Mouse (Mus musculus) MEL (cell line): Measurements from ENCODE around the gene Camk1d. TPM values are rescaled to one million over a fixed set of nuclear protein-coding genes. Genes with fewer than 3 reads are reported as not detected.

Experiments used
- DNase-seq: peaks from one replicate; pipeline ENCODE4 v3.0.0; 2011; ENCODE audit warnings: low read depth, low spot score
- H3K27ac ChIP-seq: 2 replicates; pipeline ENCODE4 v1.5.1; 2012; ENCODE audit warnings: low read depth, mild to moderate bottlenecking, control low read depth, low read length, moderate library complexity; ENCODE audit not compliant: control insufficient read depth
- H3K27me3 ChIP-seq, 2 experiments: fragments of 150-350 bp in 1 of 2; sonication (generic) in 1 of 2; 2 replicates each; pipeline ENCODE4 v1.6.1; 2012; ENCODE audit warnings: low read length in 2 of 2, mild to moderate bottlenecking in 2 of 2, improper control_type of control experiment in 1 of 2, moderate library complexity in 1 of 2; ENCODE audit not compliant: insufficient read depth in 2 of 2, control insufficient read depth in 1 of 2
- H3K36me3 ChIP-seq, 2 experiments: 2 replicates each; pipeline ENCODE4 v1.6.1; 2012 to 2014; ENCODE audit warnings: low read length in 2 of 2, improper control_type of control experiment in 1 of 2, inconsistent platforms in 1 of 2, mild to moderate bottlenecking in 1 of 2; ENCODE audit not compliant: insufficient read depth in 2 of 2, control insufficient read depth in 1 of 2
- H3K4me1 ChIP-seq, 2 experiments: fragments of 150-350 bp in 1 of 2; sonication (generic) in 1 of 2; 2 replicates each; pipeline ENCODE4 v1.6.1; 2012; ENCODE audit warnings: low read length in 2 of 2, improper control_type of control experiment in 1 of 2, mild to moderate bottlenecking in 1 of 2; ENCODE audit not compliant: insufficient read depth in 2 of 2, control insufficient read depth in 1 of 2
- H3K4me3 ChIP-seq, 2 experiments: fragments of 150-350 bp in 1 of 2; sonication (generic) in 1 of 2; 2 replicates each; pipeline ENCODE4 v1.5.1; 2012; ENCODE audit warnings: low read depth in 2 of 2, low read length in 2 of 2, mild to moderate bottlenecking in 2 of 2, moderate library complexity in 2 of 2, control low read depth in 1 of 2, improper control_type of control experiment in 1 of 2; ENCODE audit not compliant: control insufficient read depth in 1 of 2, insufficient read depth in 1 of 2
- H3K79me2 ChIP-seq: 2 replicates; pipeline ENCODE4 v1.6.1; 2012; ENCODE audit warnings: mild to moderate bottlenecking, low read length, moderate library complexity; ENCODE audit not compliant: control insufficient read depth, poor library complexity, insufficient read depth
- H3K9ac ChIP-seq: 2 replicates; pipeline ENCODE4 v1.6.1; 2012; ENCODE audit warnings: low read depth, mild to moderate bottlenecking, control low read depth, low read length, moderate library complexity; ENCODE audit not compliant: control insufficient read depth, poor library complexity, severe bottlenecking
- H3K9me3 ChIP-seq: fragments of 150-350 bp; sonication (generic); replicated peaks from 2 replicates; pipeline ENCODE4 v1.6.1; 2012; ENCODE audit warnings: mild to moderate bottlenecking, low read length, improper control_type of control experiment, moderate library complexity; ENCODE audit not compliant: insufficient read depth
- BHLHE40 ChIP-seq: IDR thresholded peaks from 2 replicates; pipeline ENCODE4 v1.6.1; 2012; ENCODE audit warnings: low read depth, mild to moderate bottlenecking, inconsistent platforms, low read length, improper control_type of control experiment, borderline replicate concordance
- CHD2 ChIP-seq: IDR thresholded peaks from 2 replicates; pipeline ENCODE4 v1.6.1; 2011; ENCODE audit warnings: low read length, improper control_type of control experiment
- CTCF ChIP-seq, 3 experiments: IDR thresholded peaks in 2 of 3; conservative IDR thresholded peaks in 1 of 3; 2 replicates each; pipeline ENCODE4 v1.5.1; 2011 to 2012; ENCODE audit warnings: low read length in 3 of 3, low read depth in 2 of 3, mild to moderate bottlenecking in 2 of 3, improper control_type of control experiment in 1 of 3, inconsistent platforms in 1 of 3, mixed read lengths in 1 of 3, moderate library complexity in 1 of 3; ENCODE audit not compliant: control insufficient read depth in 1 of 3, insufficient read depth in 1 of 3, poor library complexity in 1 of 3, severe bottlenecking in 1 of 3
- E2F4 ChIP-seq: IDR thresholded peaks from 2 replicates; pipeline ENCODE4 v1.6.1; 2011; ENCODE audit warnings: low read depth, low read length, improper control_type of control experiment, borderline replicate concordance
- ELF1 ChIP-seq: IDR thresholded peaks from 2 replicates; pipeline ENCODE4 v1.6.1; 2014; ENCODE audit warnings: low read depth, mild to moderate bottlenecking, inconsistent platforms, low read length, improper control_type of control experiment, moderate library complexity
- ETS1 ChIP-seq: IDR thresholded peaks from 2 replicates; pipeline ENCODE4 v1.6.1; 2012; ENCODE audit warnings: low read depth, mild to moderate bottlenecking, inconsistent platforms, low read length, improper control_type of control experiment, moderate library complexity
- GATA1 ChIP-seq: IDR thresholded peaks from 2 replicates; pipeline ENCODE4 v1.6.1; 2011; ENCODE audit warnings: low read depth, low read length, improper control_type of control experiment
- HCFC1 ChIP-seq: IDR thresholded peaks from 2 replicates; pipeline ENCODE4 v1.6.1; 2012; ENCODE audit warnings: low read depth, mild to moderate bottlenecking, inconsistent platforms, low read length, improper control_type of control experiment, moderate library complexity
- JUND ChIP-seq: IDR thresholded peaks from 2 replicates; pipeline ENCODE4 v1.6.1; 2011; ENCODE audit warnings: low read depth, mild to moderate bottlenecking, improper control_type of control experiment, low read length
- KAT2A ChIP-seq: conservative IDR thresholded peaks from 2 replicates; pipeline ENCODE4 v1.6.1; 2012; ENCODE audit warnings: low read depth, low read length, improper control_type of control experiment, inconsistent platforms
- MAFK ChIP-seq: IDR thresholded peaks from 2 replicates; pipeline ENCODE4 v1.6.1; 2011; ENCODE audit warnings: low read depth, mild to moderate bottlenecking, low read length, improper control_type of control experiment, borderline replicate concordance
- MAX ChIP-seq: IDR thresholded peaks from 2 replicates; pipeline ENCODE4 v1.6.1; 2011; ENCODE audit warnings: low read length, improper control_type of control experiment
- MAZ ChIP-seq: IDR thresholded peaks from 2 replicates; pipeline ENCODE4 v1.6.1; 2012; ENCODE audit warnings: low read depth, mild to moderate bottlenecking, inconsistent platforms, low read length, improper control_type of control experiment
- MEF2A ChIP-seq: IDR thresholded peaks from 2 replicates; pipeline ENCODE4 v1.6.1; 2014; ENCODE audit warnings: low read depth, mild to moderate bottlenecking, inconsistent platforms, low read length, improper control_type of control experiment; ENCODE audit not compliant: poor library complexity, insufficient replicate concordance, severe bottlenecking; ENCODE audit errors: extremely low read depth
- MYB ChIP-seq: IDR thresholded peaks from 2 replicates; pipeline ENCODE4 v1.6.1; 2011; ENCODE audit warnings: mild to moderate bottlenecking, low read depth, low read length, improper control_type of control experiment
- MYC ChIP-seq: IDR thresholded peaks from 2 replicates; pipeline ENCODE4 v1.6.1; 2011; ENCODE audit warnings: low read depth, mild to moderate bottlenecking, low read length, improper control_type of control experiment, moderate library complexity
- NELFE ChIP-seq: IDR thresholded peaks from 2 replicates; pipeline ENCODE4 v1.6.1; 2011; ENCODE audit warnings: low read depth, low read length, improper control_type of control experiment
- NRF1 ChIP-seq: IDR thresholded peaks from 2 replicates; pipeline ENCODE4 v1.6.1; 2014; ENCODE audit warnings: low read depth, mild to moderate bottlenecking, inconsistent platforms, low read length, improper control_type of control experiment, moderate library complexity; ENCODE audit not compliant: poor library complexity, insufficient read depth, severe bottlenecking
- POLR2A ChIP-seq, 2 experiments: IDR thresholded peaks; 2 replicates each; pipeline ENCODE4 v1.6.1; 2011 to 2012; ENCODE audit warnings: low read length in 2 of 2, mild to moderate bottlenecking in 2 of 2, control low read depth in 1 of 2, improper control_type of control experiment in 1 of 2, low read depth in 1 of 2, moderate library complexity in 1 of 2; ENCODE audit not compliant: control insufficient read depth in 1 of 2, insufficient read depth in 1 of 2, poor library complexity in 1 of 2
- POLR2AphosphoS5 ChIP-seq: IDR thresholded peaks from 2 replicates; pipeline ENCODE4 v1.6.1; 2012; ENCODE audit warnings: low read depth, borderline replicate concordance, mild to moderate bottlenecking, inconsistent platforms, low read length, moderate library complexity, mixed read lengths
- RAD21 ChIP-seq: IDR thresholded peaks from 2 replicates; pipeline ENCODE4 v1.6.1; 2011; ENCODE audit warnings: mild to moderate bottlenecking, low read depth, low read length, improper control_type of control experiment
- SIN3A ChIP-seq: IDR thresholded peaks from 2 replicates; pipeline ENCODE4 v1.6.1; 2012; ENCODE audit warnings: low read length, improper control_type of control experiment, inconsistent platforms
- SMC3 ChIP-seq: IDR thresholded peaks from 2 replicates; pipeline ENCODE4 v1.6.1; 2011; ENCODE audit warnings: low read depth, low read length, improper control_type of control experiment
- TAL1 ChIP-seq: IDR thresholded peaks from 2 replicates; pipeline ENCODE4 v1.6.1; 2012; ENCODE audit warnings: mild to moderate bottlenecking, inconsistent platforms, low read length, moderate library complexity, mixed read lengths
- TBP ChIP-seq: IDR thresholded peaks from 2 replicates; pipeline ENCODE4 v1.8.0; 2011; ENCODE audit warnings: low read depth, low read length, improper control_type of control experiment
- TCF12 ChIP-seq: IDR thresholded peaks from 2 replicates; pipeline ENCODE4 v1.6.1; 2014; ENCODE audit warnings: low read depth, mild to moderate bottlenecking, inconsistent platforms, low read length, improper control_type of control experiment, moderate library complexity
- USF1 ChIP-seq: IDR thresholded peaks from 2 replicates; pipeline ENCODE4 v1.6.1; 2014; ENCODE audit warnings: low read depth, mild to moderate bottlenecking, inconsistent platforms, low read length, improper control_type of control experiment, moderate library complexity
- ZKSCAN1 ChIP-seq: IDR thresholded peaks from 2 replicates; pipeline ENCODE4 v1.6.1; 2012; ENCODE audit warnings: low read depth, mild to moderate bottlenecking, inconsistent platforms, low read length, improper control_type of control experiment, moderate library complexity
- polyA plus RNA-seq, 2 experiments: library from polyadenylated mRNA; stranded (reverse) in 1 of 2; unstranded in 1 of 2; fragments of >175 nt in 1 of 2; fragments of >200 nt in 1 of 2; gene quantifications; 2 replicates each; pipeline versions ENCODE4 v1.2.1 to v1.2.4; 2012; ENCODE audit warnings: low replicate concordance in 2 of 2, low read depth in 1 of 2; ENCODE audit not compliant: insufficient read length in 2 of 2, insufficient read depth in 1 of 2, missing spikeins in 1 of 2
- total RNA-seq: library from RNA; depleted of rRNA; stranded (reverse); fragments of 300-350 nt; gene quantifications from 2 replicates; pipeline ENCODE4 v1.2.3, GENCODE M21; 2012

Camk1d gene
- total and polyA plus RNA-seq, 3 experiments, result 2.9 to 4.4 TPM; not detected in 1

GRCm38 (mm10) chr2:5549334-5549733 is 165.0 kb downstream of the Camk1d start:
- Histone ChIP-seq H3K4me3 (no peak overlapping the region), H3K79me2 (no peaks in the 10 kb centered on the region), H3K27ac (no peak overlapping the region), H3K4me1 (no peaks in the 10 kb centered on the region), H3K36me3 (no peaks in the 10 kb centered on the region), H3K9ac (no peak overlapping the region), H3K9me3 (no peaks in the 10 kb centered on the region), H3K27me3 (no peaks in the 10 kb centered on the region)
- no peak for TF ChIP-seq MAX
- TF ChIP-seq CHD2, result no peak
- no peak for TF ChIP-seq KAT2A
- no peak for TF ChIP-seq RAD21
- no peak for TF ChIP-seq ZKSCAN1
- TF ChIP-seq MAFK, result no peak
- TF ChIP-seq NRF1, result no peak
- TF ChIP-seq GATA1, result no peak
- no peak for TF ChIP-seq SMC3
- no peak for TF ChIP-seq ELF1
- no peak for TF ChIP-seq USF1
- no peak for TF ChIP-seq ETS1
- TF ChIP-seq E2F4, result no peak
- no peak for TF ChIP-seq TBP
- TF ChIP-seq TCF12, result no peak
- TF ChIP-seq HCFC1, result no peak
- no peak for TF ChIP-seq BHLHE40
- DNase-seq, result no peak

DNA sequence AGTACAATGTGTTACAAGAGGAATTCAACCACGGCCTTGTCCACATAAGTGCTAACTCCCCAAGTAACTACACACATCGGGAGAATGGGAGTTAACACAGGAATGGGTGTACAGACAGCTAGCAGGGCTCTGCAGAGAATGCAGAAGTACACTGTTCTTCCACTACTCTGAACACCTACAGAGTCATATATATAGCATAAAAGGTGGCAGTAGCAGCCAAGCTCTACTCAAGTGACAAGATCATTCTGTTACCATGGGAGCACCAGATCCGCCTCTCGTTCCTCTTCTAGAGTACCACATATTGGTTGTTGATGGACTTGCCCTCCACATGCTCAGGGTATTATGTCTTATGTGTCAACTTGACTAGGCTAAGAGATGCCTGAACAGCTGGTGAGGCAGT is 165.4 kb downstream of the Camk1d start:
- no peak overlapping the region for H3K9ac ChIP-seq
- no peak for TF ChIP-seq MEF2A
- no peak for TF ChIP-seq MAX
- no peak for TF ChIP-seq POLR2A (IDR thresholded peaks at IDR 0.05; ENCODE audit: control insufficient read depth in 1 of 2, insufficient read depth in 1 of 2, low read depth in 1 of 2, low read length in 2 of 2, poor library complexity in 1 of 2)
- no peak for TF ChIP-seq KAT2A
- no peak for TF ChIP-seq CHD2
- TF ChIP-seq TAL1, result no peak
- no peak for TF ChIP-seq CTCF (IDR thresholded peaks at IDR 0.05 in 2 of 3, conservative IDR thresholded peaks at IDR 0.05 in 1 of 3; ENCODE audit: control insufficient read depth in 1 of 3, insufficient read depth in 1 of 3, low read depth in 2 of 3, low read length in 3 of 3, poor library complexity in 1 of 3, severe bottlenecking in 1 of 3)
- TF ChIP-seq NRF1, result no peak
- no peak for TF ChIP-seq POLR2AphosphoS5
- TF ChIP-seq JUND, result no peak
- no peak for TF ChIP-seq NELFE
- no peak for TF ChIP-seq MYB
- no peak for TF ChIP-seq ZKSCAN1
- no peak for TF ChIP-seq ETS1
- no peak for TF ChIP-seq ELF1
- TF ChIP-seq MAZ, result no peak
- no peak for TF ChIP-seq MYC
- TF ChIP-seq SIN3A, result no peak
- no peak for TF ChIP-seq TBP
- TF ChIP-seq BHLHE40, result no peak
- no peak overlapping the region for H3K27ac ChIP-seq

More for the DNA sequence above, 165.4 kb downstream of the Camk1d start:
- Histone ChIP-seq H3K4me3 (no peak overlapping the region), H3K9me3 (no peaks in the 10 kb centered on the region), H3K79me2 (no peaks in the 10 kb centered on the region), H3K36me3 (no peaks in the 10 kb centered on the region), H3K27me3 (no peaks in the 10 kb centered on the region), H3K4me1 (no peaks in the 10 kb centered on the region)
- no peak for DNase-seq
